In the genomic region with DNA sequence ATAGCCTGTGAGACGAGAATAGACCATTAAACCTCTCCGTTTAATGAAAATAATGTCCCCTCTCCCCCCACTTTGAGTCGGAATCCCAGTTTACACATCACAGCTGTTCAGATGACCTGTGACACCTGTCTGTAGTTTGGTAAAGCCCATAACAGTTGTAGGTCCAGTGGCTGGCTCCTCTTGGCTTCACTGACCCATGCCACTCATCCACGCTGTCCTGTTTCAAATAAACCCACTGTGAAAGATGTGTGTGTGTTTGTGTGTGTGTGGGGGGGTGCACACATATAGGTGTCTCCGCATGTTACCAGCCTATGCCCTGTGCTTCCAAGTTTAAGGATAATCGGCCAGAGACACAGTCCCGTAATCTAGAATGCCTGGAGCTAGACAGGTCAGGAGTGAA, we compare ENCODE assay signal across 30 mouse cellular contexts.
"Had no signal": no experiment of that assay in that cellular context is flagged by ENCODE, and none has a peak within 500 bp of the region (broad histone marks: within the 10 kb centered on the region; RNA-seq: fewer than 3 reads in every experiment).

No protein-coding gene starts in this region.

- H3K9ac ChIP-seq: limb, embryonic 12.5 days; limb, embryonic 13.5 days; limb, embryonic 15.5 days; liver, embryonic 12.5 days; liver, embryonic 13.5 days; liver, embryonic 14.5 days; liver, embryonic 15.5 days; liver, postnatal 0 days; lung, embryonic 14.5 days; lung, embryonic 15.5 days; midbrain, embryonic 12.5 days; midbrain, embryonic 13.5 days; midbrain, embryonic 15.5 days; neural tube, embryonic 12.5 days had no signal

- H3K4me2 ChIP-seq: limb, embryonic 12.5 days; limb, embryonic 13.5 days; limb, embryonic 15.5 days; liver, embryonic 11.5 days; liver, embryonic 12.5 days; liver, embryonic 13.5 days; liver, embryonic 15.5 days; lung, embryonic 14.5 days; lung, embryonic 15.5 days; midbrain, embryonic 11.5 days; midbrain, embryonic 12.5 days; midbrain, embryonic 13.5 days; midbrain, embryonic 15.5 days; neural tube, embryonic 12.5 days had no signal

- H3K27me3 ChIP-seq: megakaryocyte, embryonic 14.5 days had no signal

- H3K36me3 ChIP-seq: lung, embryonic 15.5 days had no signal

- DNase-seq: left cerebral cortex, postnatal 4 days; liver; liver, embryonic 13.5 days; liver, postnatal 0 days; lung, adult 18-20 months; lung, adult 2 months; lung, embryonic 14.5 days; lung, postnatal 10 days; lung, postnatal 14 days; lung, postnatal 36 days; lung, postnatal 4 days; midbrain, embryonic 14.5 days had no signal

- H3K9me3 ChIP-seq: limb, embryonic 10.5 days; limb, embryonic 12.5 days; limb, embryonic 13.5 days; limb, embryonic 15.5 days; liver, embryonic 12.5 days; liver, embryonic 13.5 days; liver, embryonic 15.5 days; lung, embryonic 15.5 days; midbrain, embryonic 12.5 days; midbrain, embryonic 13.5 days; midbrain, embryonic 15.5 days; neural tube, embryonic 12.5 days had no signal

- H3K4me3 ChIP-seq: limb, embryonic 10.5 days; limb, embryonic 12.5 days; limb, embryonic 13.5 days; limb, embryonic 15.5 days; liver, embryonic 12.5 days; liver, embryonic 13.5 days; liver, embryonic 15.5 days; lung, embryonic 15.5 days; megakaryocyte, embryonic 14.5 days; midbrain, embryonic 10.5 days; midbrain, embryonic 12.5 days; midbrain, embryonic 13.5 days; midbrain, embryonic 15.5 days; myocyte; neural tube, embryonic 12.5 days had no signal

- H3K27ac ChIP-seq: limb, embryonic 10.5 days; limb, embryonic 12.5 days; limb, embryonic 13.5 days; limb, embryonic 15.5 days; liver, embryonic 12.5 days; liver, embryonic 13.5 days; liver, embryonic 14.5 days; liver, embryonic 15.5 days; lung, embryonic 15.5 days; macrophage; midbrain, embryonic 10.5 days; midbrain, embryonic 13.5 days; midbrain, embryonic 15.5 days; neural tube, embryonic 12.5 days had no signal
